Mouse (Mus musculus) layer of hippocampus, adult 2 months (tissue): ENCODE measurements around the gene Olfr668. TPM values are rescaled to one million over a fixed set of nuclear protein-coding genes. Genes with fewer than 3 reads are reported as not detected.
"Not testable (repeated sequence)": the region's sequence is repeated elsewhere in the genome, so short reads cannot be mapped to it uniquely, and the experiment has no call there.

ENCODE experiments used
- DNase-seq, 2 experiments: peaks; one replicate each; pipeline ENCODE4 v3.0.0; 2022; ENCODE audit warnings: low spot score in 2 of 2
- H3K27ac ChIP-seq: fragments of 200-600 bp; 2 replicates; pipeline ENCODE4 v1.8.1; 2022
- H3K4me3 ChIP-seq: fragments of 200-600 bp; 2 replicates; pipeline ENCODE4 v1.8.1; 2022; ENCODE audit warnings: mild to moderate bottlenecking
- CTCF ChIP-seq: fragments of 200-600 bp; conservative IDR thresholded peaks from 2 replicates; pipeline ENCODE4 v1.8.1; 2022; ENCODE audit warnings: antibody characterized with exemption, mild to moderate bottlenecking, moderate library complexity
- long read RNA-seq, 2 experiments: library from polyadenylated mRNA; stranded (forward); transcript quantifications; one replicate each; pipeline ENCODE4 v2.0.0; 2021; ENCODE audit warnings: borderline mapping rate in 2 of 2
- total RNA-seq, 2 experiments: library from RNA; stranded (reverse); gene quantifications; 2 replicates each; pipeline ENCODE4 v1.2.3; 2021

Olfr668 gene
- not detected for total RNA-seq
- long read RNA-seq, experiment 1, result 0 reads
- long read RNA-seq, experiment 2, result 0 reads

GRCm38 (mm10) chr7:104927957-104928356 is at the start of gene Olfr668:
TSS of gene Olfr668 (minus strand) at chr7:104928057.
- DNase-seq, result no peak
- Histone ChIP-seq H3K4me3 (no peak within 1 kb of the TSS), H3K27ac (no peak within 1 kb of the TSS)
- TF ChIP-seq CTCF, result no peak

GRCm38 (mm10) chr7:104972507-104972906 is 44.6 kb upstream of the Olfr668 start:
- DNase-seq, H3K4me3 ChIP-seq, H3K27ac ChIP-seq: not testable (repeated sequence)

- Histone ChIP-seq H3K4me3 (no peak within 1 kb of the TSS), H3K27ac (no peak within 1 kb of the TSS)
- no peak for TF ChIP-seq CTCF
- DNase-seq, result no peak
Observed at GRCm38 (mm10) chr7:104962520-104962919, 34.7 kb upstream of the Olfr668 start, which contains the start of gene Olfr670. TSS of gene Olfr670 (minus strand) at chr7:104962620.

GRCm38 (mm10) chr7:104950234-104950633 is 22.4 kb upstream of the Olfr668 start:
- not testable (repeated sequence) for H3K27ac ChIP-seq, H3K4me3 ChIP-seq, DNase-seq

GRCm38 (mm10) chr7:104933940-104934339 is 6.1 kb upstream of the Olfr668 start, which contains the start of gene Olfr669:
TSS of gene Olfr669 (plus strand) at chr7:104934240.
- Histone ChIP-seq H3K4me3 (no peak within 1 kb of the TSS), H3K27ac (no peak within 1 kb of the TSS)
- no peak for DNase-seq
- no peak for TF ChIP-seq CTCF

- Histone ChIP-seq H3K4me3 (no peak within 1 kb of the TSS), H3K27ac (no peak within 1 kb of the TSS)
- DNase-seq, result no peak
- TF ChIP-seq CTCF, result no peak
Observed at GRCm38 (mm10) chr7:104921382-104921781, 6.5 kb downstream of the Olfr668 start, which contains the start of gene Olfr667. TSS of gene Olfr667 (minus strand) at chr7:104921482.

- DNase-seq, result no peak
- no peak within 1 kb of the TSS for H3K27ac ChIP-seq
- TF ChIP-seq CTCF, result no peak
- no peak within 1 kb of the TSS for H3K4me3 ChIP-seq
Observed at GRCm38 (mm10) chr7:104895852-104896251, 32.0 kb downstream of the Olfr668 start, which contains the start of gene Olfr666. TSS of gene Olfr666 (minus strand) at chr7:104895952.

GRCm38 (mm10) chr7:104877731-104878130 is 50.1 kb downstream of the Olfr668 start, which contains the start of gene Olfr665:
TSS of gene Olfr665 (plus strand) at chr7:104878031.
- Histone ChIP-seq H3K4me3 (no peak within 1 kb of the TSS), H3K27ac (no peak within 1 kb of the TSS)
- no peak for DNase-seq
- TF ChIP-seq CTCF, result no peak

Other genes starting within 250 kb of the Olfr668 start
- not detected for gene Olfr661, start 241.6 kb downstream of the Olfr668 start, total RNA-seq
- gene Usp17le, start 150.6 kb downstream of the Olfr668 start, total RNA-seq, result not detected
- gene Usp17lb, start 85.5 kb downstream of the Olfr668 start, total RNA-seq, result not detected
- gene Usp17la, start 71.0 kb downstream of the Olfr668 start, total RNA-seq, result not detected
- not detected for gene Olfr665, start 50.0 kb downstream of the Olfr668 start, total RNA-seq
- not detected for gene Olfr666, start 32.1 kb downstream of the Olfr668 start, total RNA-seq
- not detected for gene Olfr667, start 6.6 kb downstream of the Olfr668 start, total RNA-seq
- not detected for gene Olfr669, start 6.2 kb upstream of the Olfr668 start, total RNA-seq
- gene Olfr670, start 34.6 kb upstream of the Olfr668 start, total RNA-seq, result not detected
- not detected for gene Olfr671, start 51.1 kb upstream of the Olfr668 start, total RNA-seq
- not detected for gene Olfr672, start 74.0 kb upstream of the Olfr668 start, total RNA-seq
- not detected for gene Olfr675, start 100.4 kb upstream of the Olfr668 start, total RNA-seq
- gene Olfr676, start 104.6 kb upstream of the Olfr668 start, total RNA-seq, result not detected
- gene Olfr677, start 123.3 kb upstream of the Olfr668 start, total RNA-seq, result not detected
- gene Olfr678, start 136.4 kb upstream of the Olfr668 start, total RNA-seq, result not detected
- gene Olfr679, start 153.1 kb upstream of the Olfr668 start, total RNA-seq, result not detected
- gene Olfr680-ps1, start 164.8 kb upstream of the Olfr668 start, total RNA-seq, result not detected
- gene Olfr681, start 188.8 kb upstream of the Olfr668 start, total RNA-seq, result not detected
- under 1 TPM in 1 of 2 experiments, not detected in 1; 0.25 TPM for gene Olfr683, start 219.0 kb upstream of the Olfr668 start, total RNA-seq
- gene Olfr684, start 235.6 kb upstream of the Olfr668 start, total RNA-seq, result not detected